Mouse (Mus musculus) c-Kit-positive CD71-negative TER-119-negative erythroid progenitor cells, embryonic 14.5 days (primary cell): ENCODE results near the gene Mroh3.

Experiments used
- DNase-seq: peaks from one replicate; pipeline ENCODE4 v3.0.0-alpha.2; 2013; ENCODE audit warnings: low read depth

The Mroh3 gene

DNA sequence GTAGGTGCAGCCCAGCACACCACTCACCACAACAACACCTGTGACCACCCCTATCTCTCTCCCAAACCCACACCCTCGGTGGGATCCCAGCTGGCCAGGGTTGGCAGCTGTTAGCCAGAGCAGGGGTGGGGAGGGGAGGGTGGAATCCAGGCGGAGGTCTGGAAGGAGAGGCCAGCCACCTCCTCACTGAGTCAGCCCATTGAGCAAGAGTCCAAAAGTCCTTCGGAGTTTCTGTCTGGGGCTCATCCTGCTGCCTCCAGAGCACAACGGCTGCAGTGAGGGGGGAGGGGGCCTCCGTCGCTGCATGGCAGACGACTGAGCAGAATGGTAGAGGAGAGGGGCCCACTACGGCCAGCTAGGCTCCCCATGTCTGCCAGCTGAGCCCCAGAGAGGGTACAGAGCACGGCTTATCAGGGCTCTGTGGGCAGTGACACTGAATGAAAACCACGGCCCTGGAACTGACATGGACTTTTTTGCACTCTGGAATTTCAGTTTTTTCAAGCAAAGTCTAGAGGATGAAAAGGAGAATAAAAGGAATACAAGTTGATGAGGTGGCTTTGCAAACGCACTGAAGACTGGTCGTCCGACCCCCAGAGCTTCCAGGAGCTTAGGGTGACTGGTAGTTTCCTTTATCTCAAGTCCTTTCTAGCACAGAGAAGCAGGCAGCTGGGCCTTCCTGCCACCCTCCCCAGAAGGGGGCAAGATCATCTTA is 15.9 kb upstream of the Mroh3 start:
- DNase-seq, result no peak

GRCm38 (mm10) chr1:136227870-136228269 is 15.2 kb upstream of the Mroh3 start:
- no peak for DNase-seq

GRCm38 (mm10) chr1:136226626-136227025 is 14.0 kb upstream of the Mroh3 start:
- DNase-seq, result no peak

DNA sequence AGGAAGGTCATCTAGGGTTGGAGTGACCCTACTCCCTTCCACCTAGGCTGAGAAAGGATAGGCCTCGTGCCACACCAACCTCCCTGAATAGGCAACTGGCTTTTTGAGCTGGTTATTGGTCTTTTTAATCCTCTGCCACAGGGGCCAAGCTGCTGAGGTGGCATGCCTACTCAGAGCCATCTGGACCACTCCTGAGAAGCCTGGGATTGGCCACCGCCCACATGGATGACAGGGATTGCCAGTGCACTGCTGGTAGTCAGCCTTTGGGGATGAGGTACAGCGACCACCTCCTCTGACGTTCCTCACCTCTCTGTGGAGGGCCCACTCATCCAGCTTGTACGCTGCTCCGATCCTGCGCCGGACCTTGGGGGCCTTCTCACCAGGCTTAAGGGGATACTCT is 13.2 kb upstream of the Mroh3 start:
- no peak for DNase-seq

- no peak for DNase-seq
Measured at GRCm38 (mm10) chr1:136223758-136224342, 11.2 kb upstream of the Mroh3 start.

DNA sequence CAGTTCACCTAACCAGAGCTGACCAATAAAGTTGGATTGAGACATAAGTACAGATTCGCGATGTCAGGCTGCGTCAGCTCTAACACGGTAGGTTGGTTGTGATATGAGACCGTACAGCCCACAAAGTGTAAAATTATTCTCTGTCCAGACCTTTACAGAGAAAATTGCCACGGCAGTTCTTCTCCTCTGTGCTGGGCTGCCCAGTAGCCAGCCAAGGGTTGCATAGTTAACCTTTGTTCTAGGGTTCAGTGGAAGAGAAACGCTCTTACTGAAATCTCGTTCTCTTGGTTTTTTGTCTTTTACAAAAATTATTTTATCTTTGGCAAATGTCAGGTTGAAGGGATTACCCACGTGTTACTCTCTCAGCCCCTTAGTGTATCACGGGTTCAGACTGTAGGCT is 9.8 kb upstream of the Mroh3 start:
- no peak for DNase-seq

GRCm38 (mm10) chr1:136220037-136220871 is 7.6 kb upstream of the Mroh3 start:
- no peak for DNase-seq

DNA sequence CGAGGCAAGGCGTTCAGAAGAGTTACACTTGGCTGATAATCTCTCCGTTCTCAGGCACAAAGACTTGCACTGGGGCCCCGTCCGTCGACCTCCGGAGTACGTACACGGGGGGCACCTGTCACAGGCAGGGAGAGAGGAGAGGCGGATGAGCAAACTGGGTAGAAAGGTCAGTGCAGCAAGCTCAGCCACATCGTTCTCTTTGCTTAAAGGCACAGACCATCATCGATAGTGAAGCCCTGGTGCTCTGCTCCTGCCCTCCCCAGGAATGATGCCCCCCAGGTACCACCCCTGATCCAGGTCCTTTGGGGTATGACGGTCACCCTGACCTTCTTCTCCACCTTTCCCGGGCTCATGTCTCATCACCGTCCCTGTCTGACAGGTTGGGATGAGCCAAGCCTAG is 1.7 kb upstream of the Mroh3 start:
- DNase-seq, result no peak

GRCm38 (mm10) chr1:136190033-136190432 is 22.6 kb downstream of the Mroh3 start:
- DNase-seq, result no peak

DNA sequence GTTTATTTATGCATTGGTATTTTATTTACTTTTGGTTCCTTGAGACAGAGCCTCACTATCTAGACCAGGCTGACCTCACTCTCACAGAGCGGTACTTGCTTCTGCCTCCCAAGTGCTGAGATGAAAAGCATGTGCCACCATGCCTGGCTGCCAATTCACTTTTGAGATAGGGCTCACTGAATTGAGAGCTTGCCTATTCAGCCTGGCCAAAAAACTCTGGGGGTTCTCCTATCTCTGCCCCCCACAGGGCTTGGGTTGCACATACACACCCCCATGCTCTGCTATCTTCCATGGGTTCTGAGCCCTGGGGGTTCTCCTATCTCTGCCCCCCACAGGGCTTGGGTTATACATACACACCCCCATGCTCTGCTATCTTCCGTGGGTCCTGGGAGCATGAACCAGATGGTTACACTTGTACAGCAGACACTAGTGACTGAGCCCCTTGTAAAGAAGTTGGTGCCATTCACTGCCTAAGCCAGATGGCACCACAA is 33.1 kb downstream of the Mroh3 start:
- no peak for DNase-seq

DNA sequence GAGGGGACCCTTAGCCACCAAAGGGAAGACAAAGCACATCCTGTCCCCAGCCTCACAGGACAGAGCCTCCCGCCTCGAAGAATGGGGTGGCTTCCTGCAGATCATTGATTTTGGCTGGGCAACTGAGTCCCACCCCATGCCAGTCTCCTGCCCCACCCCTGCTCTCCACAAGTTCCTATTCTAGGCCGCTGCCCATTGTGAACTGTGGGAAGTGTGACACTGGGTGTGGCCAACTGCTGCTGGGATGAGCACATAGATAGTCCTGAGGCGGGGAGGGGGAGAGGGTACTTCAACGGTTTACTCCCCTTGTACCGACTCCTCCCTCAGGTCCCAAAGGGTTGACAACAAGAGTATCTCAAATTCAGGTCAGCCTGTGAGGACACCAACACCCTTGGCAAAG is 33.9 kb downstream of the Mroh3 start:
- DNase-seq, result no peak

GRCm38 (mm10) chr1:136177085-136177484 is 35.5 kb downstream of the Mroh3 start:
- no peak for DNase-seq

DNA sequence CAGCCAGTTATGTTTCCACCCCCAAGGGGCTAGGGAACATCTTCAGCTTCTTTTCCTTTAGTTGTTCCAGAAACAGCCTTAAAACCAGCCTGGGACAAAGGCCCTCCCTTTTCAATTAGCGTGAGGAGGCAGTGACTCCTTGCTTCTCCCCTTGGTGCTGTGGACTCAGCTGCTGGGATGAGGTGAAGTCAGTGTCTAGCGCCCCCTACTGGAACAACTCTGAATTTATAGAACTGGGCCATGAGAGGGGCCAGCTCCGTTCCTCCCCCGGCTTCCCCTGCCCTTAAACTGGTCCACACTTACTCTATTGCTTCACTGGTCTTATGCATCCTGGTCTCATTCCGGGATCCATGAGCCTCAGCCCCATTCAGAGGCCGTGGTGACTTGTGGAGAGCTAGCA is 37.4 kb downstream of the Mroh3 start:
- peak; percentile 60 for DNase-seq

DNA sequence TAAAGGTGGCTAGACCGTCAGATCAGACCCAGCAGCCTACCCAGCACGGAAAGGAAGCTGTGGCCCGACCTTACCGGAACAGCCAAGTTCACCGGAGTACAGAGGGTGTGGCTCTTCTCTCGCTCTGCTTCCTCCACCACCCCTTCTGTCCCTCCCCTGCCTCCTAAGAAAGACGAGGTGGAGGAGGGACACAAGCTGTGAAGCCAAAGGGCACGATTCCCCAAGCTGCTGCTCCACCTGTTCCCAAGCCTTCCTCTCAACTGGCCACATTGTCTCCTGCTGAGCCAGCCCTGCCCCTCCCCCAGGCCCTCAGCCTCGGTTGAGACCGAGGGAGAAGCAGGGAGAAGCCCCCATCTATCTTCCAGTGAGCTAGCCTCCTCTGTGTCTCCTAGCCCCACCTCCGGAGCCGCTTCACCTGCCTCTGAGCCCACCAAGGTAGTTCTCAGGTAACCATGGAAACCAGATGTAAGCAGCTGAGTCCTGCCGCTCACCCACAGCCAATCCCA is 38.5 kb downstream of the Mroh3 start:
- DNase-seq, result no peak

- no peak for DNase-seq
Measured at GRCm38 (mm10) chr1:136172696-136173095, 39.9 kb downstream of the Mroh3 start.

- DNase-seq, result peak; percentile 81
Measured at GRCm38 (mm10) chr1:136170109-136170508, 42.5 kb downstream of the Mroh3 start.

DNA sequence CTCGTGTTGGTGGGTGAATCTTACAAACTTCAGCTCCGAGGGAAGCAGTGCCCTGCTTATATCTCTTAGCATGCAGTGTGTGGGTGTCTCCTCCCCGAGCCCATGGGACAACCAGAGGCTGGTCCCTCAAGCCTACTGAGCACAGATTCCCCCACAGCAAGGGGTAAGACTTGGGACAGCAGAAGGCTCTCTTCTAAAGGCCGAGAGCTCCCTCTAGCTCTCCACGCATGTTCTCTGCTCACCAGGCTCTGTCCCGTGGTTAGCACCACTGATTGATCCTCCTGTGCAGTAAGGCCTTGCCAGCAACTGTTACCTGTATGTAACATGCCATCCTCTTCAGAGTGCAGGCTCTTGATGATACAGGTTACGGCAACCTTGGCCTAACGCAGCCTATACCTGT is 45.0 kb downstream of the Mroh3 start:
- DNase-seq, result no peak

DNA sequence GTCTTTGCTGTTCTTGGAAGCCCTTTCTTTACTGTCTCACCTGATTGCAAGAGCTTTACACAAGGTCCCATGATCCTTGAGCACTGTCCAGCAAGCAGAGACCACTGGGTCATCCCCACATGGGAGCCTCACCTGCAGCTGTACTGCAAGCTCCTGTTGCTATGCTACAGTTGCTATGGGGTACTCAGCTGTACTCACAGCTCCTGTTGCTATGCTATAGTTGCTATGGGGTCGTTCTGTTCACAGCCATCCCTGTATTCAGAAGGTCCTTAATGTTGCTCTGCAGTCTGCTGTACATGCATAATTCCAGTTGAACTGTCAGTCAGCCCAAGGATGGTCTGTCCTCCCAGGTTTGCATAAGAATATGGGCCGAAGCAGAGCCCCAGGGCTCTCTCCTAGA is 47.2 kb downstream of the Mroh3 start:
- DNase-seq, result no peak

GRCm38 (mm10) chr1:136161333-136161921 is 51.2 kb downstream of the Mroh3 start:
- no peak for DNase-seq

DNA sequence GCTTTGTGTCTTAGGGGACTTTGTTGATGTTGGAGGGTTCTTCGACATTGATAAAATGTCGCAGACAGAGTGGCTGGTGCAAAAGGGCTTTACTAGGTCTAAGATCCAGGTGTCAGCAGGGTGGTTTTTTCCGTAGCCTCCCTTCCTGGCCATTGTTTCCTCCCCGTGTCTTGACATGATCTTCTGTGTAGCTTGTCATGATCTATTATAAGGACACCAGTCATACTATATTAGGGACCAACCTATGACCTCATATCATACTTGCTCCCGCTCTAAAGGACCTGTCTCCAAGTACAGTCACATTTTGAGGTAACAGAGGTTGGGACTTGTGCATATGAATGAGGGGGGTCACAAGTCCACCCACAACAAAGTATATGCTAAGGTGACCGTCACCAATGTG is 51.7 kb downstream of the Mroh3 start:
- no peak for DNase-seq

- no peak for DNase-seq
Measured at GRCm38 (mm10) chr1:136160297-136160696, 52.3 kb downstream of the Mroh3 start.

DNA sequence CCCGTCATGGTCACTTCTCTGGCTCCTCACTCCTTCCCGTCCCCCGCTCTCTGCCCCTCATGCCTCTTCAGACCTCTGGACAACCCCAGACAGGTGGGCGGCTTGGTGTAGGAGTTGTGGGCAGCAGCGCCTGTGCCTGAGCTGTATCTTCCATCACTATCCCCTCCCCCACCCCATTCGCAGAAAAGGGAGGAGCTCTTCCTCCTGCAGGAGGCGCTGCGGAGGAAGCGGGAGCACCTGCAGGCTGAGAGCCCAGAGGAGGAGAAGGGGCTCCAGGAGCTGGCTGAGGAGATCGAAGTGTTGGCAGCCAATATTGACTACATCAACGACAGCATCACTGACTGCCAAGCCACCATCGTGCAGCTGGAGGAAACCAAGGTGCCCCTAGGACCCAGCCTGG is 52.8 kb downstream of the Mroh3 start:
- DNase-seq, result no peak
